Mouse (Mus musculus) mesoderm, embryonic 11.5 days (tissue): ENCODE measurements at regions not wholly inside any gene's neighbourhood (a gene's known extent, or its start where the extent isn't known, plus 50 kb on each side); places are given as distances from the start of the nearest gene placed in this dataset.
A peak's percentile ranks its signal among the peaks of the same experiment; 100 is the strongest.

Experiments used
- DNase-seq: peaks from one replicate; pipeline ENCODE4 v3.0.0-alpha.2; 2012; ENCODE audit warnings: low read depth, low spot score

DNA sequence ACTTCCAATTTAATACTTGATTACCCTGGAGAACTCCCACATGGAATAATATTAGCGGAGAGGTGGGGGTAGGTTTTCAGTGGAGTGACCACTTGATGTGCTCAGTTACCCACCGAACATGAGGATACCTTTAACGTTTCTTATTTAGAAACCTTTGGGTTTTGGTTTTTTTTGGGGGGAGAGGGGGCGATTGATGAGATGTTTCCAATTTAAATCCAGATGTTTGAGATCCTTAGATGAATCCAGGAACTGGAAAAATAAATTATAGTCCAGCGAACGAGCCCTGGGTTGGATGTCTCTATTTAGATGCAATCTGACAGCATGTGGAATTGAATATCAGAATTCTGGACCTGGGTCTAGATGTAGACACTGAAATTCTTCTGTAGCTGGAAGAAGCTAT, 393.4 kb downstream of the Cd83 start:
- DNase-seq, result no peak

DNA sequence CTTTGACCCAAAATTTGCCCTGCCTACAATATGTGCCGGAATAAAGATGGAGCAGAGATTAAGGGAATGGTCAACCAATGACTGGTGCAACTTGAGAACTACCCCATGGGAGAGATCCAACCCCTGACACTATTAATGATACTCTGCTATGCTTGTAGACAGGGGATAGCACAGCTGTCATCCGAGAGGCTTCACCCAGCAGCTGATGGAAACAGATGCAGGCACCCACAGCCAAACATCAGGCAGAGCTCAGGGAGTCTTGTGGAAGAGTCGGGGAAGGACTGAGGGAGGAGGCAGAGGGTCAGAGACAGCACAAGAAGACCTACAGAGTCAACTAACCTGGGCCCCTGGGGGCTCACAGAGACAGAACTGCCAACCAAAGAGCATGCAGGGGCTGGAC, 395.8 kb downstream of the Cd83 start:
- no peak for DNase-seq

DNA sequence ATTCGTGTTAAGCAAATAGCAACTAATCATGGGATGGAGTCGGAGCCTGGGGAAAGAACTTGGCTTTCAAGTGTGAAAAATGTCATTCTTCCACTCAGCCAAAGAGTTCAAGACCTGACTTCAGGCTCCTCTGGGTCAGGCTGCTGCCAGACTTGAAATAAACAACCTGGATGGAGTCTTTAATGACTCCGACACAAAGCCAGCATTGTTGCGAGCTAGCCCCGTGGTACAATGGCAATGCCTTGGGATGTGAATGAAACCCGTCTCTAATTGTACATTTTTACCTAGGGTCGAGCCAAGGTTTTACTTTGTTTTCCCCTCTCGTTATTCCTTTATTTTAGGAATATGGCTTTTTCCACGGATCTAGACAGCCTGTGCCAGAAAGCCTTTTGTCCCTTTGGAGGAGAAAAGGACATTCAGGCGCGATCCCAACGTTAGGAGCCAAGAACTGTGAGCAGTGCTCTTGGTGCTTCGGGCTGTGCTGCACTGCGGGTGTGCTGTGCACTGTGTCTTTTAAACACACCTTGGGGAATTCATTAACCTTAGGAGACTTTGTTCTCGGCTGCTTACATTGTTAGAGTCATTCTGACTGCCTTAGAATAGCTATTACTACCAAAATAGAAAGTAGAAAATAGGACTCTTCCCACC, 398.1 kb downstream of the Cd83 start:
- peak; percentile 73 for DNase-seq

DNA sequence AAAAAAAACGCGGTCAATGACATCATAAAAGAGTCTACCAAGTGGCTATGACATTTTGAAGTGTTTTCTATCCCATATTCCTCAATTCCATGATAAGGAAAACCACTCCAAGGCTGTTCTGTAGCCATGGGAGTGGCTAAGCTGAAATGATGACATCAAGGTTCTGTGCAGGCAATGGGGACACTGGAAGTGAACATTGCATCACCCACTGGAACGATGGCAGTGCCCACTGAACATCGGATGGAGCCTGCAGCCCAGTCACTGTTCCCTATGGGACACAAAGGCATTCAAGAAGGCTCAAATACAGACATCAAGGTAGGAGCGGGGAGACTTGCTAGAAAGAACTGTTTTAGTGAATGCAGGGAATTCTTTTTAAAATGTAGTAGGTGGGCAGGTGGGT, 410.8 kb downstream of the Cd83 start:
- no peak for DNase-seq

DNA sequence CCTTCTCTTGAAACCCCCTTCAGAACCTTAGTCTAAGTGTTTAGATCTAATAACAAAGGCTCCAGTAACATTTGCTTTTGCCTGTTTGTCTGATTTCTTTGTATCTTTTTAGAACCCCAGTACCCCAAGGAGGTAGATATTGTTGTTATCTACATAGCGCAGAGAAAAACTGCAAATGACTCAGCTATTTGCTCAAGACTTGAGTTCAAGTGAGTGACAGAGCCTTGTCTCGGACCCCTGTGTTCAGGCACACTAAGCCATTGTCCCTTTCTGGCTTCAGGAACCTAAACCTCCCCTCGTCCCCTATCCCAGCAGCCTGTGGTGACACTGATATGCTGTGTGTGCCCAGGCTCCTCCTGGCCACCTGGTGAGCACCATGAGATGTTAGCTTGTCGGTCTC, 421.5 kb downstream of the Cd83 start:
- DNase-seq, result no peak

DNA sequence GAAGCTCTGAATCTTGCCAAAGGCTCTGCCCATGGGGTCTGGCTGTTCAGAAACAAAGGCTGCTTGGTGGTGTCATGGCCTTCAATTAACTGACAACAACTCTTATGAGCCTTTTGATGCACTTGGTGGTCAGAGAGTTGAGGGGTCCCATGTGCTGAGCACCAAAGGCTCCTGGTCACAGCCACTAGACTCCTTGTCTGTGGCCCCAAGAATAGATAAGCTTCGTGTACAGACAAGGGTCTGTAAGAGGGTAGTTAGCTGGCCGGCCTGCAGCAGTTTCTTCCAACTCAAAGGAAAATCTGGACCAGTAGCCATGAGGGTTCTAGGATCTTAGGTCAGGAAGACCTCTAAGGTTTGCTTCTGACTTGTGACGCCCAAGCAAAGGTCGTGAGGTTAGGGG, 421.9 kb downstream of the Cd83 start:
- DNase-seq, result no peak

DNA sequence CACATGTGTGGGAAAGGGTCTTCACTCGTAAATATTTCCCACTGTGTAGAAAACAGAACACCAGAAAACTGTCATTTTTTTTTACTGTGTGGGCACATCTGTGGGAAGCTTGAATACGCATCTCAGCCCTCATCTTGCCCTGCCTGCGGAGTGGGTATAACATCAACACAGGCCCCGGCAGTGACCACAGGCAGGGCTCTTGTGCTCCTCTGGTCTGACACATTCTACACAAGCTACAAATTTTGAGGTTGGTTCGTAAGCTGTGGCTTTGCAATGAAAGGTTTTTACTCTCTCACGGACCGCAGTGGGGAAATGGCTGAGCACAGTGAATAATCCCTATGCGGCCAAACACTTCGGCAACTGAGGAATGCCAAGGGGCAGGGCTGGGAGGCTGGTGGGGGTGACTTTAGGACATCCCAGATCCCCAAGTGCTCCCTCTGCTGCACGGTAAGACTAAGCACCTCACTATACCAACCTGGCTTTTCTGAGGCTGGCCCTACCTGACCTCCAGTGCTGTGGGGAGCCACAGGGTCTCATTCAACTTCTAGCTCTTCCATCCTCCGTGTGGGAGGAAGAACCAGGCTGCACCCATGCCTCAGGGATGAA, 422.9 kb downstream of the Cd83 start:
- DNase-seq, result no peak

DNA sequence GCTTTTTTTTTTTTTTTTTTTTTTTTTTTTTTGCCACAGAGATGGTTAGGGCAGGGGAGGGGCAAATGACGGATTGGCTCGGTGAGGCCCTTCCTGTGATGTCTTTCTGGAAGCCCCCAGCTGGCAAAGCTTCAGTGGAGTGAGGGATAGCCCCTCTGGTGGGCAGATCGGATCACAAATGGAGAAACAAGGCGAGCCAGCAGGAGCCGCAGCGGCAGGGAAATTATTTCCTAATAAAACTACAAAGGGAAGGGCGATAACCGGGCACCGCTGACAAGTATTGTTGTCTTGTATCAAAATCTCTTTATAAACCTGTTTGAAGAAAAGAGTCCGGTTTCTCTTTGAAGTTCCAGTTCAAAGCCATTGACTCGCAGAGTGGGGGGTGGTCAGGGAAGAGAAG, 424.5 kb downstream of the Cd83 start:
- peak; percentile 54 for DNase-seq

DNA sequence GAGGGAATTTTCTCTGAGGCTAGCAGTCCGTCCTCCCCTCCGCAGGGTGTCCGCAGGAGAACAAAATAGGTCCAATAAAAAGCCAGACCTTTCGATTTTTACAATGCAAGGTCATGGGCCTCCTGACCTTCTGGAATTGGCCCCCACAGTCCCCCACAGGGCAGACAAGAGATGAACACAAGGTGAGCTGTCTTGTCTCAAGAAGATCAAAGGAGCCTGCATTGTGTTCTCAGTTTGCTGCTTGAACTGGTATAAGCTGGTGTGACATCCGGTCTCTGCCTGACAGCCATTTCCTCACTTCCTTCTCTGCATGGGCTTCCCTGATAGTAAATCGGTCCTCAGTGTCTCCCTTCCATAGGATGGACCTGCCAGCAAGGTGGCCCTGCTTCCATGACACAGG, 425.5 kb downstream of the Cd83 start:
- DNase-seq, result peak; percentile 25

DNA sequence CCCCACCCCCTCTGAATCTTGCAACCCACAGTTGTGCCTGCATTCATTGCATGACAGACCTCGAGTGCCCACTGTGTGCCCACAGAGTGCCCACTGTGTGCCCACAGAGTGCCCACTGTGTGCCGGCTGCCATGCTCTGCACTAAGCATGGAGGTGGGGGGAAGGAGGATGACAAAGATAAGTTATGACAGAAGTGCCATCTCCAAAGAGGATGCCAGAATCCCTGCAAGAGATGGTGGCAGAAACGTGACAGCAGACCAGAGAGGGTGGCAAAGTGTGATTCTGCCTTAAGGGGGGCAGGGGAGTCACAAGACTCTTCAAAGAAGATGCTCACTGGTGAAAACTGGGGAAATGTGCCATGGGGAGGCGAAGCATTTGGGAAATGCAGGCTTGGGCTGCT, 427.8 kb downstream of the Cd83 start:
- DNase-seq, result no peak

DNA sequence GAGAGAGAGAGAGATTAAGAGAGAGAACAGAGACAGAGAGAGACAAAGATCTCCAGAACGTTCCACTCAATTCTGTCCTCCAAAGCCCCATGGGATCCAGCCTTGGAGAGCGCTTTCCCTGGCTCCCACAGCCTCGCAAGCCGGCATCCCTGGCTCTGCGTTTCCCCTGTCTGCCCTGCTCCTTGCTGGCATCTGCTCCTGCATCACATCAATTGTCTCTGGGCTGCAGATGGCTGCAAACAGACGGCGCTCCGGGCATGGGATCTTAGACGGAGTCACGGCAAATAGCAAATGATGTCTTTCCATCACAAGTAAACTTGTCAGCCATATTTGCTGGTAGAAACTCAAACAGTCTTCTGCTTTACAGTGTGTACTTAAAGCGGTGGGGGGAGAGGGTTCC, 428.4 kb downstream of the Cd83 start:
- no peak for DNase-seq

DNA sequence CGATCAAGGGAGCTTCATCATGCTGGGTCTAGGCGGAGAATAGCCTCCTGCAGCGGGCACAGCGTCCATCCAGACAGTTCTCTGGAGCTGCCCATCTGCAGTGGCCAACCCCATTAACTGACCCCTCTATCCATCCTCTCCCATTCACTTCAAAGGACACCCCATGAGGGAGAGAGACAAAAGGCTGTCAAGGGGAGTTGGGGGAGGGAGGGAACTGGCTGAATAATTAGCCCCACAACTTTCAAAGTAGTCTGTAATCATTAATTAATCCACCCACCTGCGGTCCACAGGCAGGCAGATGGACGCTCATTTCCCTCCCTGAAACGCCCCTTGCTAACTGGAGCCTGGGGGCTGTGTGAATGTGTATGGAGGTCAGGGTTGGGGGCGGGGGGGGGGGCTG, 433.7 kb downstream of the Cd83 start:
- DNase-seq, result no peak

DNA sequence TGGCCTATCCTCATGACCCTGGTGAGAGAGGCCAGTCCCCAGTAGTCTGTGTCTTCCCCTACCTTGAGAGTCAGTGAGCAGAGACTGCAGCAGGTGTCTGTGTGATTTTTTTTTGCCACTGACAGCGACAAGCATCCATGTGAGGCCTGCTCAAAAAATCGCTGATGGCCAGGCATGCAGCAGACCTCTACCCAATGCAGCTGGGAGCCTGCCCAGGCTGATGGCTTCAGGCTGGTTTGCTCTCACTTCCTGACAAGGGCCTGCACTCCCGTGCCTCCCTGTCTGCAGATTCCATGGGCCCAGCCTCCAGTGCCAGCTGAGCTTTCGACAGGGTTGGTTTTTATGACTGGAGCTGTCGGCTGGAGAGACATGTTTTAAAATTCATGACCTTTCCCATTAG, 437.1 kb downstream of the Cd83 start:
- peak; percentile 53 for DNase-seq

DNA sequence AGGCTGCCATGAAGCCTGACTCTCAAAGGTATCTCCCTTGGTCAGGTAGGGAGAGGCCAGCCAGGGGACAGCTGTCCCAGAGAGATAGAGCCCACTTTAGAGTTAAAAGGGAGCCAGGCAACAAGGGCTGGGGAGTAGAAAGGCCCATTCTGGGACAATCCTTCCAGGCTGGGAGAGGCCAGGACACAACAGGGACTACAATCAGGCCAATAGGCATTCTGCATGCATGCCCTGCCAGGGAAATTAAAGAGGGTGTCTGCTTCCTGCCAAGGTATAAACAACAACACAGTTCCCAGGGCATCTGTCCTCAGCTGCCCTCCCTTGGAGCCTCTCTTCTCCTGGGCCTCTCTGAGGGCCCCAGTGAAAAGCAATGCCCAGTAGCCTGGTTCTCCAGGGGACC, 437.8 kb downstream of the Cd83 start:
- DNase-seq, result no peak

DNA sequence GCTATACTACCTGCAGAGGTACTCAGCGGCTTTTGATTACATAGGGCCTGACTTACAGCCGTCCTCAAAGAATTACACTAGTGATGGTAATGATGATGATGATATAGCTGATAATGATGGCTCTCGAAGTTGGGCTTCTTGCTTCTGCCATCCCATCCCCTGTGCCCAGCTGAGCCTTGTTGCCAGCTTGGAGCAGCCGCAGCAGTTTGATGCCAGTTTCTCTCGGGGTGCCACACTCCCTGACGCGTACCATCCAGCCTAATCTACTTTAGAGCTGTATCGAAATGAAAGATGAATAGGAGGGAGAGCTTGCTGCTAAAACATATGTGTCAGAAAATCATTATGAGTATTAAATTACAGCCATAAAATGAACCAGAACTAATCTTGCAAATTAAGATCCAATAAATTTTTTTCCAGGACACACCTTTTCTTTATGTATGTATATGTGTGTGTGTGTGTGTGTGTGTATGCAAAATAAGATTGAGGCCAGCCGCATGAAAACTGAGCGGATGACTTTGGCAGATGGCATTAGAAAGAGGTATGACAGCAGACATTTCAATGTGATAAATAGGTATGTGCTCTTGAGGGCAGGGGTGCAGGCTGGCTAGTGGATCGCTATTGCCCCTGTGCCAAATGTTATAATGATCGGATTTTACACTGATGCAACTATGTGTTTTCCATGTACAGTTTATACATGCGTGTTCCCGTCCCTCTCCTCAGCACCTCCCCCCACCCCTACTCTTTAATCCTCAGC, 443.3 kb downstream of the Cd83 start:
- peak; percentile 32 for DNase-seq

DNA sequence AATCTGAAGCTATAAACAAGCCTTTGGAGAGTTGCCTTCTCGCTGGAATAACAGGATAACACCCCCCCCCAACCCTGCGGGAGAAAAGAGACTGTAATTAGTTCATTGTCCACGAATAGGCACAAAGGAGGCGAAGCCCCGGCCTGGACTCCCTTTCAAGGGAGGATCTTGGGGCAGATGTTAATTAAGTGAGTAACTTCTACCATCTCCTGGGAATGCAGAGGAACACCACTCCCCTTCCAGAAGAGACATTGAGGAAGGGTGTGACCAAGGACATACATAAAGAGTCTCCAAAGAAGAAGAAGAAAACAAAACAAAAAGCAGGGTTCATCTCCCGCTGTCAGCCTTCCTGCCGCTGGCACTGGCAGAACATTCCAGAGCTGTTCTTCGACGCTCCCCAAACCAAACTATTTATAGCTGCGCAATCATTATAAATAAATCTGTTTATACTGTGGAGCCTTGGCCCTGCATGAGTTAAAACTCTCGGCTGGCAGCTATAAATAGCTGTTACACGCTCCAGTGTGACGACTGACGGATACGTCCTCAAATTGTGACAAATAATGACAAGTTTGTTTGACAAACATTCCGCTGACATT, 444.1 kb downstream of the Cd83 start:
- peak; percentile 23 for DNase-seq

DNA sequence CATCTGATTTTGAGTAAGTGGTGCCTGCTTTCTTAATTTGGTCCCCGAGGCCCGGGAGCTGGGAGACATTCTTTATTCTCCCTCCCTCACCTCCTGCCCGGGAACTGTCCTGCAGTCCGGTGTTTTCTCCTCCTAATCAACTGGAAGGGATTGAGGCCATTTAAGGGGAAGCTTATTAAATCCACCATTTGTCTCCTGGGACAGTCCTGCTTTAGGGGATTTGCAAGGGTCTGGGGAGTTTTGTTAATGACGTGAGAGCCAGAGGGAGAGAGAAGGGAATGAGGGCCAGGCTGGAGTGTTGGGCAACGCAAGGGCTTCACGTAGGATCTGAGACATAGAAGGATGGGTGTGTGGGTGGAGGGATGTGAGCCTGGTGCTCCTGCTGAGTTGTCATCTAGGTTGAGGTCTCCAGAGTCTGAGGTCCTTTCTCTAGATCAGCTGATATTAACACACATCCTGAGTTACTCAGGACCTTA, 444.6 kb downstream of the Cd83 start:
- peak; percentile 46 for DNase-seq

DNA sequence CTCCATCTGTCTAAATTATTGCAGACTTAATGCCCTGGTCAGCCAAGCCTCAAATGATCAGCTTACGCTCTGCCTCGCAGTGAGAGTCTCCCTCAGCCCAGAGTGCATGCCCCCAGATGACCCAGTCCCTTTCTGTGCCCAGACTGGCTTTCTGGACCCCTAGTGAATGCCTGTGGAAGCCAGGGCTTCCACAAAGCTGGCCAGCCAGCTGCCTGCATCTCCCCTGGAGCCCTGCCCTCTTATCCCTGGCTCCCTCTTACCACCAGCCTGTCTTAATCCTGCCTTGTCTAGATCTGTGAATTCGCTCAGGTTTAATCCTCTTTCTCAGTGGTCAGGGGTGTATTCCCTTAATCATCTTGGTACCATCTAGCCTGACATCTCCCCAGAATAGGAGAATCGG, 446.8 kb downstream of the Cd83 start:
- DNase-seq, result no peak

DNA sequence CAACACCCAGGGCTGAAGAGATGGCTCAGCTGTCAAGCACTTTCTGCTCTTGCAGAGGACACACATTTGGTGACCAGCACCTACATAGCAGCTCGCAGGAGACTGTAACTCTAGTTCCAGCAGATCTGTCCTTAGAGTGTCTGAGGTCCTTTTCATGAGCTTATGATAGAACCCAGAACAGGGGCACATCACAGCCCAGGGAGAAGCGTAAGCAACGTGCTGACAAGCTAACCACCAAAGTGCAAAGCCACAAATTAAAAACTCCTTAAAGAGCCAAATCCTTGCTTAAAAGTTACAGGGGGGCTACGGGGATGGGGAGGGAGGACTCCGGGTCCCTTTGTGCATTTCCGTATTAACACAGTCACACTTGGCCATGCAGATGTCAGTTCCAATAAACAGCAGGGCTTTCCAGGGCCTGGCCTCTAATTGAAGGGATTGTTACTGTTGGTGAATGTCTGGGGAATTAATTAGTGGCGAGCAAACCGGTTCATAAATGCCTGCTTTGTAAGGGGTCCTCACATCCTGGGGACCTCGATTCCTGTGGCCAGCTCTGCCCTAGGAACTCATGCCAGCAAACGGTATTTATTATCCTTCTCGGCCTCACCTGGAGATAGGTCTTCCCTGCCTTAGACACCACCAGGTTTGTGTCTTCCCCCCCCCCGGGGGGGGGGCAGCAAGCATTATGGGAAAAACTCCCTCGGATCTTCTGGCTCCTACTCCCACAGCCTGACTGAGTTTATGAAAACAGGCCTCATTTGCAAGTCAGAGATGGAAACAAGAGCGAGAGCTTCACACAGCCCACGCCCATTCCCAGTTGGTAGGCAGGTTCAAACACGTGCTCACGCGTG, 447.5 kb downstream of the Cd83 start:
- DNase-seq, result no peak

DNA sequence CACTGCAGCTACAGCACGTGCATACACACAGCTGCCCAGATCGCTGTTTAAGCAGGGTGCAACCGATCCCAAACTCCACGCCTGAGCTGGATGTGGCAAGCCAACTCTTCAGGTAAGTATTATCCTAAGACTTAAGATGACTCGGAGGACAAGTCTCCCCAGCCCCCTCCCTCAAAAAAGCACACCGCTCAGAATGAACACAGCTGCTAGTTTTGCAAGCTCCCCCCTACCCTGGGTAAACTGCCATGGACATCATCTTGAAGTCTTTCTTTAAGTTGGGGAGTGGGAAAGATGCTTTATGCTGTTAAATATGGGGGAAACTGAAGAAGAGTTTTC, 448.1 kb downstream of the Cd83 start:
- no peak for DNase-seq

DNA sequence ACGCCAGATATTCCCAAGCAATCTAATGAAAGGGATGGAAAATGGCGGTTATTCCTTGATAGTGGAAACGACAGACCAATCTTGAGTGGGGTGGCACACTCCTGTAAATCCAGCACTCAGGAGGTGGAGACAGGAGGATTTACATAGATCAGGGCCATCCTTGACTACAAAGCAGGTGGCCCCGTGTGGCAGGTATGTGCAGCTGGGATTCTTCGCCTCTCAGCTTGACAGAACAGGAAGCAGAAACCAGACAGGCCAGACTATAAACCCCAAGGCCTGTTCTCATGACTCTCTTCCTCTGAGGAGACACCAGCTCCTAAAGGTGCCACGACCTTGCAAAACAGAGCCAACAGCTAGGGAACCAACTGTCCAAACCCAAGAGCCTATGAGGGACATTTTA, 449.7 kb downstream of the Cd83 start:
- no peak for DNase-seq

DNA sequence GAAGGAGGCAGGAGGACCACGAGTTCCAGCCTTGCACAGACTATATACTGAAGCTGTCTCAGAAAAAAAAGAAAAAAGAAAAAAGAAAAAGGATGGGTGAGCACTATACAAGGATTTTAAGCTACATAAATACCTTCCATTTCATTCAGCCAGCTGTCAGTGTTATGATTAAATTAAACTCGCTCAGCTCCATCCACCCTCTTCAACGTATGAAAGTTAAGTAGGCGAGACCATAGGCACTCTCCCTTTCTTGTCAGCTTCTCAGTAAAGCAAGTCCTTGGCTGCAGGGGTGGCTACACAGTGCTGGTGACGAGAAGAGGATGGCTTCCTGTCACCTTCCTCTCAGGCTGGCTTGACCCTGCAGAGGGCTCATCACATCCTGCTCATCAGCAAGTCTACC, 450.7 kb downstream of the Cd83 start:
- no peak for DNase-seq
